Mouse (Mus musculus): Measurements from ENCODE around the gene Gm14548.
"Not testable (repeated sequence)": the region's sequence is repeated elsewhere in the genome, so short reads cannot be mapped to it uniquely, and the experiment has no call there.

Gene Gm14548

DNA sequence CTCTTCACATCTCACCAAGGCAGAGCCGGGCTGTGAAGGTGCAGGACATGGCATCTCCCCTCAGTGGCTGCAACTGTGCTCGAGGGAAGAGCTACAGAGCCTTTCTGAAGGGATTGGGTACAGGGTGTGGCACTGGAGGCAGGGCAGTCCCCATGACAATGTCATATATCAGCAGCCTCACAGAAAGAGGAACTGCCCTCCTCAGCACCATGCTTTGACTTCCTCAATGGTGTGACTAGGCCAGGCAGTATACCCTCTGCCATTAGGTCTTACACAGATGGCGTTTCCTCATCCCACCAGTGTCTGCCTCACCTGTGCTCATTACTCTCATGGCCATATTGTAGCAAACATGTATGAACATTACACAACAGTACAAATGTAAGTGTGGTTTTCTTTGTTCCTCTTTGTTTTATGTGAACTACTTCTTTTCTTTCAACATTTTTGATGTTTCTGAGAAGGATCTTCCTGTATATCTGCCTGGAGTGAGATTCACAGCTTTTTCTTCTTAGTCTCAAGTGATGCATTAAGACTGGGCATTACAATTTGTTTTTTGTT lies at the start of gene Gm14548:
Gm14548 (minus strand) TSS at position 85 of the 555 bp plus-strand sequence.
- peak; percentile 57 to 65 for DNase-seq (ENCODE audit: low read depth in 1 of 2, low spot score in 2 of 2)

GRCm38 (mm10) chr7:3946117-3946516 lies 48.2 kb upstream of the Gm14548 start:
- DNase-seq (ENCODE audit: low read depth in 1 of 2, low spot score in 2 of 2): no peak

DNA sequence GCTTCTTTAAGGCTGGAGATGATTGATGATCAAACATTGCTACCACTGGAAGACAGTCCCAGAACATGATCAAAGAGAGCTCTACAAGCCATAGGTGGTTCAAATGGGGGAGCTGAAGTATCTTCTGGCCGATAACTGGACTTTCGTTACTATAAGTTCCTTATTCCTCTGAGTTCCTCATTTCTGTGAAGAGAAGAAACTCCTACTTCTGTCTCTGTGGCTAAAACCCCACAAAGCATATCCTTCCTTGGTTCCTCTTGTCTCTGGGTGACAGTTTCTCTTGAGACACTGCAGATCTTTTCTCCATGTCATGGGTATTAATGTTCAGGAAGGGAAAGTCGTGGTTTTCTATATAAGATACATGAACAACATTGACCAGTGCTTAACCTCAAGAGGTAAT lies 43.0 kb upstream of the Gm14548 start:
- peak; percentile 7 to 12 for DNase-seq (ENCODE audit: low read depth in 1 of 2, low spot score in 2 of 2)

- DNase-seq (ENCODE audit: low read depth in 1 of 2, low spot score in 2 of 2): no peak
These were observed 42.1 kb upstream of the Gm14548 start for GRCm38 (mm10) chr7:3939866-3940525.

GRCm38 (mm10) chr7:3935473-3935872 lies 37.6 kb upstream of the Gm14548 start:
- DNase-seq (ENCODE audit: low read depth in 1 of 2, low spot score in 2 of 2): peak in 1 of 2 experiments; percentile 13

DNA sequence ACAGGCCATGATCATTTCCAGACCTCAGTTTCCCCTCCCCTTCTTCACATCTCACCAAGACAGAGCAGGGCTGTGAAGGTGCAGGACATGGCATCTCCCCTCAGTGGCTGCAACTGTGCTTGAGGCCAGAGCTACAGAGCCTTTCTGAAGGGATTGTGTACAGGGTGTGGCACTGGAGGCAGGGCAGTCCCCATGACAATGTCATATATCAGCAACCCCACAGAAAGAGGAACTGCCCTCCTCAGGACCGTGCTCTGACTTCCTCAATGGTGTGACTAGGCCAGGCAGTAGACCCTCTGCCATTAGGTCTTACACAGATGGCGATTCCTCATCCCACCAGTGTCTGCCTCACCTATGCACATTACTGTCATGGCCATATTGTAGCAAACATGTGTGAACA lies 17.5 kb upstream of the Gm14548 start, which contains the start of gene Lilra6:
Lilra6 (minus strand) TSS at position 117 of the 400 bp plus-strand sequence.
- DNase-seq (ENCODE audit: low read depth in 1 of 2, low spot score in 2 of 2): peak; percentile 42 to 43

GRCm38 (mm10) chr7:3903704-3904103 lies 5.8 kb upstream of the Gm14548 start:
- no peak for DNase-seq (ENCODE audit: low read depth in 1 of 2, low spot score in 2 of 2)

DNA sequence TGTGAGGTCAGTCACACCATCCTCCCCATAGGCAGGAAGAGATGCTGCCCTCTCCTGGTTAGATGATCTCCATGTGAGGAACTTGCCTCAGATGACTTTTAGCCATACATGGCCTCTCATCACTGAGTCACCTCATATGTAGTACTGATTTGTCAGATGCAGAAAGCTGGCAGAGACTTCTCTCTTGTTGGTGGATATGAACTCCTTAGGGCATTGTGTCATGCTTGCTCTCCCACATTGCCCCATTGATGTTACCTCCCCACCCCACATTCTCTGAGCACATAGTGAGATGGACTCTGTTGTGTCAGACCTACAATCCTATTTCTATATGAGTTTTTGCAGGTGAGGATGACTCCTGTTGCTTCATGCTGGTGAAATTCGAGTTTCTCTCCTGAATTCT lies 22.9 kb downstream of the Gm14548 start:
- not testable (repeated sequence) for DNase-seq (ENCODE audit: low read depth in 1 of 2, low spot score in 2 of 2)

DNA sequence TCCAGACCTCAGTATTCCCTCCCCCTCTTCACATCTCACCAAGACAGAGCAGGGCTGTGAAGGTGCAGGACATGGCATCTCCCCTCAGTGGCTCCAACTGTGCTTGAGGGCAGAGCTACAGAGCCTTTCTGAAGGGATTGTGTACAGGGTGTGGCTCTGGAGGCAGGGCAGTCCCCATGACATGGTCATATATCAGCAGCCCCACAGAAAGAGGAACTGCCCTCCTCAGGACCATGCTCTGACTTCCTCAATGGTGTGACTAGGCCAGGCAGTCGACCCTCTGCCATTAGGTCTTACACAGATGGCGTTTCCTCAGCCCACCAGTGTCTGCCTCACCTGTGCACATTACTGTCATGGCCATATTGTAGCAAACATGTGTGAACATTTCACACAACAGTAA lies 53.0 kb downstream of the Gm14548 start, which contains the start of gene Pira2:
Pira2 (minus strand) TSS at position 101 of the 400 bp plus-strand sequence.
- DNase-seq (ENCODE audit: low read depth in 1 of 2, low spot score in 2 of 2): not testable (repeated sequence)

GRCm38 (mm10) chr7:3837854-3838253 lies 60.1 kb downstream of the Gm14548 start:
- DNase-seq (ENCODE audit: low read depth in 1 of 2, low spot score in 2 of 2): not testable (repeated sequence)

Measured in monocyte, adult 2 months (primary cell).